Mouse (Mus musculus) spleen, adult 18-20 months (tissue): ENCODE results near the gene Xylt2.
"Not testable (repeated sequence)": the region's sequence is repeated elsewhere in the genome, so short reads cannot be mapped to it uniquely, and the experiment has no call there.

Experiments
- DNase-seq, 2 experiments: peaks; one replicate each; pipeline ENCODE4 v3.0.0; 2022; ENCODE audit warnings: mixed read lengths in 2 of 2

Xylt2 gene

DNA sequence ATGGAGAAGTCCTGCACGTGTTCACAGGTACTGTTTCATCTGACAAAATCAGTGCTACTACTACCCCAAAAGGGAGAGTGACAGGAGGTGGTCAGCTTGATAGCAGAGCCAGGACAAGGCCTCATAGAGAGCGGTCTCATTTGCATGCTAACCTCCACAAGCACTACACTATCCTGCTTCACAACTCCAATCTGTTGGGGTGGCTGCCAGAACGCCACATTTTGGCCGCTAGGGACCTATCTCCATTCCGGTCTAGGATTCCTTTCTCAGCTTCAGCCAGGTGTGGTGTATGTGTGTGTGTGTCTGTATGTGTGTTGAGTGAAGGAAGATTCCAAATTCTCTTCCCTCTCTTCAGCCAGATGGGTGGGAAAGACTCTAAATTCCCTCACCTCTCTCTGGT lies 1.9 kb downstream of the Xylt2 start:
- DNase-seq, result no peak

DNA sequence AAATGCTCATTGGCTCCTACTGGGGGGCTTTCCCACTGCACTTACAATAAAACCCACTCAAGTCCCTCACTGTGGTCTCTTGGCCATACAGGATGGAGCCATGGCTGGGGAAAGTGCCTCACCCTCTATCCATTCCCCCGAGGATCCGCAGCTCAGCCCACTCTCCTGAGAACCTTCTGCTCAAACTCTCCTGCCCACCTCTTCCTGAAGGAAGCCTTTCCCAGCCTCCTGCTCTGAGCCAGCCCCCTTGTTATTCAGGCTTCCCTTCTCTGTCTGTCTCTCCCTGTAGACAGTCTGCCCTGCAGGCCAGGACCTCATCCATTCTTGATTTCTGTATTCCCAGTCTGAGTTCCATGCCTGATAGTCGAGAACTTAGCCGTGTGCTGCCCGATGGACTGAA lies 2.3 kb downstream of the Xylt2 start:
- no peak for DNase-seq

DNA sequence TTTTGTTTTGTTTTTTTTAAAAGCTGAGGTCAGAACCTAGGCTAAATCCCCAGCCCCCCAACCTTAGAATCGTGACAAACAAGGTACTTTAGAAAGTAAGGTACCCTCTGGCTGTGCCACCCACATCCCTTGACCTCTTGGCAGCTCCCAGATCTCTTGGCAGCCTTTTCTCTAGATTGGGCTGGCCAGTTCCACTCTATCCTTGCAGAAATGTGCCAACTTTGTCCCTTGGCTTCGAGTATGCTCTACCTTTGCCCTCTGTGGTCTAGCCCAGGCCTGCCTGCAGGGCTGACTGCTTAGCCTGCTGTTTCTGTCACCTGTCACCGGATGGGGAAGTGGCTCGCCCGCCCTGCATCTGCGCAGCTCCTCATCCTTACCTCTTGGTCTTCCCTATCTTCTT lies 12.0 kb downstream of the Xylt2 start:
- no peak for DNase-seq

DNA sequence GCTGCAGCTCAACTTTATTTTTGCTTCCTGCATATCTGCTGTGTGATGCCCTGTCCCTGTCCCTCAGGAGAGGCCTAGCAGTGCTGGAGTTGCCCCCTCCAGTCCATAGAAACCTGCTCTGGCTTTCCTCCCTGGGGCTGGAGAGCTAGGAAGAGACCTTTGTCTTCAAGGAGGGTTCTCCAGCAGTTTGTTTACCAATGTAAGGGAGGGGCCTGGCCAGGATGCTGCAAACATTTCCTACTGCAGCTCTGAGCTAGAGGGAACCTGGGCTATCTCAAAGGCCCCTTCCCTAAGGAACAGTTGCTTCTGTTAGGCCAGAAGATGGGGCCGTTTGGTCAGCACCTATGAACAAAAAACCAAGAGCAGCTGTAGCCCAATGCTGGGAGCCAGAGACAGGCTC lies 16.0 kb downstream of the Xylt2 start:
- no peak for DNase-seq

DNA sequence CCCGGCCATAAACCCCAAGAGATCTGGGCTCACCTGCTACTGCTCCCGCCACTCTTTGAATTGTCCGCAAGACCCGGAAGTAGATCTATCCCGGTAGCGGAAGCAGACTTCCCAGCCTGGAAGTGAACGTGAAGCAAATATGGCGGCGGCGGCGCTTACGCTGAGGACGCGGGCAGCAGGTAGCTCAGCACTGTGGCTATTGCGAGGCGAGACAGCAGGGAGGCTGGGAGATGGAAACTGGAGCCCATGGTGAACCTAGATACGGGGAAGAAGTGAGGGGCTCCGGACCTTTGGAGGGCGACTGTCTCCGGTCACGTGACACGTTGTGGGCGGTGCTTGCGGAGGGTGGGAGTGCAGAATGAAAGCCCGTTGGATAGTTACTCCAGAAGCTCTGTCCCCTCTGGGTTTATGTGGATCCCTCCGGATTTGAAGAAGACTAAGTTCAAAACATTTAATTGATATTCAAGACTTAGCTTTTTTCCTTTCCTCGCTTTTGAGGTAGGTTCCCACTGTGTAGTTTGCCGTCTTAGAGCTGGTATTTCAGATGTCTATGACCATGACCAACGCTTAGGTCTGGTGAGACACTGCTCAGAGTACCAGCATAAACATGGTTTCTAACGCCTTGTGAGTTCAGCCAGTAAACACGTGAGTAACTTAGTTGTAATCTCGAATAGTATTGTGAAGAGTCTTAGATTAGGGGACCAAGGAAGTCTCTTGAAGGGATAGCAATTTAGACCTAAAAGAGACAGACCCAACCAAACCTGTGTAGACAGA lies 23.5 kb downstream of the Xylt2 start, which contains the start of the genes Mrpl27 and Eme1:
Mrpl27 (plus strand) TSS at position 105 of the 774 bp plus-strand sequence.
Eme1 (minus strand) TSS at position 302 of the 774 bp plus-strand sequence.
- peak; percentile 72 to 90 for DNase-seq

DNA sequence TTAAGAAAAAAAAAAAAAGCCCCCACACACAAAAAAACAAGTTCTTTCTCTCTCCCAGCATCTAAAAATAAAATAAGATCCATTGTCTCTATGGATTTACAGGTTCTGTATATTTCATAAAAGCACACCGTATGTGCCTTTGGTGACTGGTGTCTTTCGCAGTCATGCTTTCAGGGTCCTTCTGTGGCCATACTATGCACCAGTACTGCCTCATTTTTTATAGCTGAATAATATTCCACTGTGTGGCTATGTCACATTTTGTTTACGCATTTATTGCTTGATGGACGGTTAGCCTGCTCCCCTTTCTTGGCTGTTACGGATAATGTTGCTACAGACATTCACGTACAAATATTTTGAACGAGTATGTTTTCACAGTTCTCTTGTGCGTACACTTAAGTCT lies 24.3 kb downstream of the Xylt2 start:
- no peak for DNase-seq

DNA sequence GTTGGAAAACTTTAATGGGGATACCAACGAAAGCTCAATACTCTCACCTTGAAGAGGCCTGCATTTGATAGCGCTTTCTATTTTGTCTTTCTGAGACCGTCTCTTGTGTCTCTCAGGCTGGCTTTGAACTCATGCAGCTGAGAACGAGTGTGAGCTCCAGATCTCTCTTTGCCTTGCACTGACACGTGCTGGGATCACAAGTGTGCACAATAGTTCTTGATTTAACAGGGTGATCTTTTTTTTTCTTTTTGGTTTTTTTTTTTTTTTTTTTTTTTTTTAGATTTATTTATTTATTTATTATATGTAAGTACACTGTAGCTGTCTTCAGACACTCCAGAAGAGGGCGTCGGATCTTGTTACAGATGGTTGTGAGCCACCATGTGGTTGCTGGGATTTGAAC lies 26.1 kb downstream of the Xylt2 start:
- not testable (repeated sequence) for DNase-seq

DNA sequence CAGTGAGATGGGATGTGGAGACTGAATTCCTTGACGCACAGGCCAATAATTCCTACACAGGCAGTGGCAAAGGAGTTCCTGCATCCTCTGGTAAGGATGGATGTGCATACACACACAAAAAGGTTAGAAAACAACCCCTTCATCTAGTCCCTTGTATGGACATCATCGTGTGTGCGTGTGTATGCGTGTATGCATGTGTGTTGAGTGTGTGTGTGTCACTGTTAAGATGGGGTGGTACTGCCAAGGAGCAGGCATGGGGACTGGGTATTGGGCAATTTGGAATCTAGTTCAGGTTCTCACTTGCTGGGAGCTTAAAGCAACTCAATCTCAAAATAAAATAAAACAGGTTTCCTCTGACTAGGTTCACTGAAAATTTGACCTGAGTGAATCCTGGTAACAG lies 30.9 kb downstream of the Xylt2 start:
- no peak for DNase-seq

DNA sequence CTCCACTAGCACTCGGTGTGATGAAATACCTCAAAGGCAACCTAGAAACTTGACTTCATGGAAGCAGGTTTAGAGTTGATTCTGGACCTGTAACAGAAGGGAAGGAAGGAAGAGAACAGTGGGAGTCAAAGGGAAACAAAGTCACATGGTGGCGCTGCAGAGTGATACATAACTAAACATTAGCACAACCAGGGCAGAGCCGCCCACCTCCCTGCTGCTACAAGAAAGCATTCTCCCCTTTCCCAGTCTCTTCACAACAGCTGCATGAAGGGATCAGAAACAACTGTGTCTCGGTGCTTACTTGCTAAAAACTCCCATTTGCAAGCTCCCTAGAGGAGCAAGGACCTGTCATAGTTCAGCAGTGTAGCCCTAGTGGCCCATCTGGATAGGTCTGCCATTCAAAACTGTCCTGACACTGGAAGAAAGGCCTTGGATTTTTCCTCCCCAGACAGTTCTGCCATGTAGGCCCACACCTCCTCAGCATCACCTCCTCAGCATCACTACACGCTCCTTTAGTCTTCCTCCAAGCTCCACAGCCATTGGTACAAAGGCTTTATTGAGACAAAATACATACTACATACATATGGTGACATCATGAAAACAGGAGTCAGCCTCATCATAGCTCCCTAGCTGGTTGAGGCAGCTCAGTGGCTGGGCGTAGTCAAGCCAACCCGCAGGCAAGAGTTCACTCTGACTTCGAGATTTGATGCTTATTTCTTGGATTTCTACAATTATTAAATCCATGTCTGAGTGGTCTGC lies 32.7 kb downstream of the Xylt2 start:
- DNase-seq, result no peak

DNA sequence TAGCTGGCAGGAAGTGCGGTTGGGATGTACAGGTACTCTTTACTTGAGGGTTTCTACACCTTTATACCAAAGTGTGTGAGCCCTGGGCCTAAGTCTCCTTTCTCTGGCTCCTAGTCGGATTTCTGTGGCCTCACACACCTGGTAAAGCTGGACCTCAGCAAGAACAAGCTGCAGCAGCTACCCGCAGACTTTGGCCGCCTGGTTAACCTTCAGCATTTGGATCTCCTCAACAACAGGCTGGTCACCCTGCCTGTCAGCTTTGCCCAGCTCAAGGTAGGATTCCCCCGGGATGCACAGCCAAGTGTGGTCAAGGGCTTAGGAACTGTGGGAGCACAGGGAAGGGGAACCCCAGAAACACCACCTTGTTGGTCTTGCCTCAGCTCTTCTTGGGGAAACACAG lies 42.9 kb downstream of the Xylt2 start:
- DNase-seq, result no peak

DNA sequence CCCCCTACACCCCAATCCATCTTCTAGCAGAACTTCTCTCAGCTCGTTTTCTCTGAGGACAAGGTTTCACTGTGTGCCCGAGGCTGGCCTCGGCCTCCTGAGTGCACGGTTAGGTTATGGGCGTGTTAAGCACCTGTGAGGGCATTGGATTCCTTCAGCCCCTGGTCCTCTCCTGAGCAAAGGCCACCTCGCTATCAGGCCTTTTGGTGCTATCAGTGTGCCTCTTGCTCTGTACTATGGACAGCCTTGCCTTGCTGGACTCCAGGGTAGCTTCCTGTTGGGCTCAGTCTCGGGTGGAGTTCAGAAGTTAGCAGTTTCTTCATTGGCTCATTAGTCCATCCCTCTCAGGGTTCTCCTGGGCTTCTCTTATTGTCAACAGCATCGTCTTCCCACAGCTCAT lies 44.3 kb downstream of the Xylt2 start:
- DNase-seq, result no peak

DNA sequence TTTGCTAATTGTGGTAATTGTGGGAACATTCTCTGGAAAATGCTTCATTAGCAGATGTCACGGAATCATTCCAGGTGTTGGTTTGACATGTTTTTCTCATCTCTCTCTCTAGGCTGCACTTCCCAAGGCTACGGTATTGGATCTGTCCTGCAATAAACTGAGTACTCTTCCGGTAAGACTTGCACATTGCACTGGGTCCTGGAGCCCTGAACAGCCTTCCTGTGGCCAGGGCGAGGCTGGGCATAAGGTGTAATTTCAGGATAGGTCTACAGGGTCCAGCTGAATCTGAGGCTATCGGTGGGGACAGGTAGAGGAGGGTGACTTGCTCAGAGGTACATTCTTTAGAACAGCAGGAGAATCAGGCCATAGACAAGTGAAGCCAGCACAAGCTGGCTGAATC lies 45.3 kb downstream of the Xylt2 start:
- no peak for DNase-seq

DNA sequence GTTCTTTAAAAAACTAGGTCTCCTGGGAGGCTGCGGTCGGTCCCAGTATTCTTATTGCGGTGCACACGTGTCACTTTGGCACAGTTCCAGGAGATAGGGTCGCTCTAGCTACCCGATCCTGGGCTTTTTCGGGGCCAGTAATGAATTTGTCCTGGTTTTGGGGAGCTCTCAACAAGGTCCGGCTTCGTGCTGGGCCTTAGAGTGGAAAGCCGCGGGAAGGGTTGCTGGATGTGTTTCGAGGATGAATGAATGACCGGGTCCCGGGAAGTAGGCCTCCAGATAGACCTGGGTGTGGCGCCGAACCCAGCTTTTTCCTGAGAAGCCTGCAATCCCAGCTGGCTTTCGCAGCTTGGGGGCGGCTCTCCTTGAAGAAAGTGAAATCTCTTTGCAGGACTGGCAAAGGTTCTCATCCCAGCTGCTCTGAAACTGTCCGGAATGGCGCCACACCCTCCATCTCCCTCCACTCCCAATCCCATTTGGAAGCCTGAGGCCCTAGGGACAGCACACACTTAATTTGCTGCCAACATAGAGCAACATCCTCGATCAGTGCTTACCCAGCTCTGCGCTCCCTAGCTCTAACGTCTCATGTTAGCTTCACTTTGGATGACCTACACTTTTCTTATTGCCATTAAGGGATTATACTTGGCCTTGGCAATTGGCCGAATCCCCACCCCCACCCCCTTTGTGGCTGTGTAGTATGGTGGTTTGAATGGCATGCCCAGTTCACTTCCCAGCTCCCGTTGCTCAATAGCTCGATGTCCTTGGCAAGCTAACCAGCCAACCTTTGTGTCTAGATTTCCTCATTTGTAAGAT lies 46.9 kb downstream of the Xylt2 start:
- DNase-seq, result peak in 1 of 2 experiments; percentile 9

DNA sequence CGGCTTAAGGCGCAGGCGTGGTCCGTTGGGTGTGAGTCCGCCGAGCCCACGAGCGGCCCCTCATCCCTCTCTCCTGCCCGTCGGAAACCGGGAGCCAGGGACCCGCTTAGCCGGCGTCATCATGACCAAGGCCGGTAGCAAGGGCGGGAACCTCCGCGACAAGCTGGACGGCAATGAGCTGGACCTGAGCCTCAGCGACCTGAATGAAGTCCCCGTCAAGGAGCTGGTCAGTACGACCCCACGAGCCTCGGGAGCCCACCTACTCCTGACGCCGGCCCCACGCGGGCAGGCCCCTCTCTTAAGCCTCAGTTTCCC lies 47.5 kb downstream of the Xylt2 start:
- no peak for DNase-seq

DNA sequence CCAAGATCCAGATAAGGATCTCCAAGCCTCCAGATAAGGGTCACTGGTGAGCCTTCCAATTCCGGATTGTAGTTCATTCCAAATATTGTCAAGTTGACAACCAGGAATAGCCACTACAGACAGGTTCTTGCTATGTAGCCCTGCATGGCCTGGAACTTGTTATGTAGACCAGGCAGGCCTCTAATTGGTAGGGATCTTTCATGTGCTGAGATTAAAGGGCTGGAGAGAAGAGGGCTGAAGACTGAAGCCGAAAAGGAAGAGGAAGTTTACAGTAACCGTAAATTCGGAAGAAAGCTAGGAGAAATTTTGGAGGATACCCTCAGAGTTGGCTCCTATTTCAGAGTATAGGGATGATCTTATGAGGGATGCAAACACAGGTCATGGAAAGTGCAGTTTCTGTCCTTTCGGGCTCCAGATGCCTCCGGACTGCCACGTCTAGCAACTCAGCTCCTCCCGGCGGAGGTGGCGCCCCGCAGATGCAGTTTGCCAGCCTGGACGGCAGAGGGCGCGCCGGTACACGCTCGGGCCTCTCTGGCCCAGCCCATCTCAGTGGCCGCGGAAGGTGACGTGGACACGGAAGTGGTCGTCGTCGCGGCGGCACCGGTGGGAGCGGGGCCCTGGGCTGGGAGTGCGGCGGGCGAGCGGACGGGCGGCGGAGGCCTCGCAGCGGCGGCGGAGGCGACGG lies 48.0 kb downstream of the Xylt2 start, which contains the start of gene Lrrc59:
Lrrc59 (plus strand) TSS at position 569 of the 685 bp plus-strand sequence.
- DNase-seq, result peak; percentile 91 to 95

DNA sequence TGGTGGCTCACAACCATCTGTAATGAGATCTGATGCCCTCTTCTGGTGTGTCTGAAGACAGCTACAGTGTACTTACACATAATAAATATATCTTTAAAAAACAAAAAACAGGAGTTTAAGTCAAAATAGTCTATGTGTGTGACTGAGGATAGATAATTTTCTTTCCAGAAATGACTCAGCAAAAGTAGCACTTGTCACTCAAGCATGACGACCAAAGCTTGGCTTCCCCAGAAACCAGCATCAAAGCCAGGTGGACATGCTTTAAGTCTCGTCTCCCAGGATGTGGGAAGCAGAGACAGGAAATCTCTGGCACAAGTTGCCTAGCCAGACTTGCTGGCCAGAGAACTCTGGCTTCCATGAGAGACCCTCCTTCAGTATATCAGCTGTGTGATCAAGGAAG lies 55.2 kb downstream of the Xylt2 start:
- no peak for DNase-seq

DNA sequence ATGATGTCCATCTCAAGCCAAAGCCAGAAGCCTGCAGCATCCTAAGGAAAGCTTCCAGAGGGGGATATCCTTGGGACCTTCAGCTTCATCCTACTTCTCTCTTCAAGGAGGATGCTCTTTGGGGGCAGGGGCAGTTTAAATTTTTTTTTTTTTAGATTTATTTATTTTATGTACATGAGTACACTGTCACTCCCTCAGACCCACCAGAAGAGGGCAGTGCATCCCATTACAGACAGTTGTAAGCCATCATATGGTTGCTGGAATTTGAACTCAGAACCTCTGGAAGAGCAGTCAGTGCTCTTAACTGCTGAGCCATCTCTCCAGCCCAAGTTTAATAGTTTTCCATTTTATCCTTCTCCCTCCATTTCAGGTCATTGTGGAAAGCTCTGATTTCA lies 55.9 kb downstream of the Xylt2 start:
- DNase-seq, result no peak

DNA sequence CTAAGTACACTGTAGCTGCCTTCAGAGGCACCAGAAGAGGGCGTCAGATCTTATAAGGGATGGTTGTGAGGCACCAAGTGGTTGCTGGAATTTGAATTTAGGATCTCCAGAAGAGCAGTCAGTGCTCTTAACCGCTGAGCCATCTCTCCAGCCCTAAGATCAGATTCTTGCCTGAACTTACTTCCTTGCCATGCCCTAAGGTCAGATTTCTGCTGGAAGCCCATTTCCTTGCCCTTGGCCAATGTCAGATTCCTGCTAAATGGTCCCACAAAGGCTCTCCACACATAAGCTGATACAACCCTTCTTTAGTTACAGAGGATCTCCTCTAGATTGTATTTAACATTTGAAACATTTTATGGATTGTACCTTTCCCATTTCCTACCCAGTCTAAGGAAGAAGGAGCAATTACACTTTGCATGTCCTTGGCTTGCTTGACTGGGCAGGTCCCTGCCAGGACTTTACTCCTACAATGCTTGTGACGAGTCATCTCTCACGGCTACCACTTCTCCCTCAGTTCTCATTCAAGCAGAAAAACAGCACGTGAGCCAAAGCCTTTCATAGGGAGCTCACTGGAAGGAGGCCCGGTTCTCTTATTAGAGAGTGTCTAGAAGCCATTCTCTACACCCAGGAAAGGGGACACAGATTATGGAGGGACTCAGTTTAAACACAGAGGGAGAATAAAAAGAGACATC lies 56.4 kb downstream of the Xylt2 start:
- no peak for DNase-seq

DNA sequence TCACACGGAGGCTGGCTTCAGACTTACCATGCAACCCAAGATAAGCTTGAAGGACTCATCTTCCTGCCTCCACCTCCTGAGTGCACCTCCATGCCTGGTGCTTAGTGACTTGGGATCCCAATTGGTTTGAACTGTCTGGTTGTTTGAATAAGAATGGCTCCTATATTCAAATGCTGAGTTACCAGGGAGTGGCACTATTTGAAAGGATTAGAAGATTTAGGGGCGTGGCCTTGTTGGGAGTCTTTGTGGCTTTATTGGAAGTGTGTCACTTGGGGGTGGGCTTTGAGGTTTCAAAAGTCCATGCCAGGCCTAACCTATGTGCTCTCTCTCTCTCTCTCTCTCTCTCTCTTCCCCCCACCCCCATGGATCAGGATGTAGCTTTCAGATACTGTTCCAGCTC lies 59.7 kb downstream of the Xylt2 start:
- no peak for DNase-seq

DNA sequence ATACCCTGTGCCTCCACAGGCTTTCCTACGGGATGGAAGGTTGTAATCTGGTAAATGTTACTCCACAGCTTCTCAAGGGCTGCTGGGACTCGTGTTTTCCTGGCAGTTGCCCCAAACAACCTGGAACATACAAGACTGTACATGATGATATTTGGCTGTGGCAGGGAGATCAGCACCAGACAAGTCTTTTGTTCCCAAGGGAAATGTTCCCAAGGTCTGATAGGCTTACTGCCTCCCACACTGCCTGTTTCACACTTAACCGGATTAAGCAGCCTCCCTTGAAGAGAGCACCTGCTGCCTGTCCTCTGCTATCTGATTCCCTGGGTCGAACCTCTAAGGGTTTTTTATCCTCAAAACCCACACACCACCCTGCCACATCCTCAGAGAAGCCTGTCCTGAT lies 61.8 kb downstream of the Xylt2 start:
- no peak for DNase-seq

DNA sequence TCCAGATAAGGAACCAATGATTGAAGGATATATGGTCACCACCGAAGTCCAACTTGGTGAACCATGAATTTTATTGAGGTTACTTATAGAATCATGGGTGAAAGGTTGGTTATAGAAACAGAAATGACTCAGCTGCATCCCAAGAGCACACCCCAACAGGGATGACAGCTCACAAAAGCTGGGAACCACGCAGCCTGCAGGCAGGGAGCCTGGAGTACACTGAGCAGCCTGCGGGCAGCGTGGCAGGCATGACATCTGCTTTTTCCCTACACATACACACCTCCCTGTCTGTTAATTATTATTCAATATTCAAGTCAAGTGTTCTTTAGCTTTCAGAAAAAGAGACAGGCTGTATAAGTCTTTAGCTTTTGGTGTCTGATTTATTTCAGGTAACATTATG lies 62.7 kb downstream of the Xylt2 start:
- DNase-seq, result no peak
